Mouse (Mus musculus) mature B cell (primary cell): Measurements from ENCODE around the gene Naip5.
"Not testable (repeated sequence)": the region's sequence is repeated elsewhere in the genome, so short reads cannot be mapped to it uniquely, and the experiment has no call there.

ENCODE experiments used
- in situ Hi-C: fragments of 300-500 bp; cut with MboI; formaldehyde crosslinking; loops from 2 replicates; pipeline ENCODE4 v1.14.3; 2019

The Naip5 gene

DNA sequence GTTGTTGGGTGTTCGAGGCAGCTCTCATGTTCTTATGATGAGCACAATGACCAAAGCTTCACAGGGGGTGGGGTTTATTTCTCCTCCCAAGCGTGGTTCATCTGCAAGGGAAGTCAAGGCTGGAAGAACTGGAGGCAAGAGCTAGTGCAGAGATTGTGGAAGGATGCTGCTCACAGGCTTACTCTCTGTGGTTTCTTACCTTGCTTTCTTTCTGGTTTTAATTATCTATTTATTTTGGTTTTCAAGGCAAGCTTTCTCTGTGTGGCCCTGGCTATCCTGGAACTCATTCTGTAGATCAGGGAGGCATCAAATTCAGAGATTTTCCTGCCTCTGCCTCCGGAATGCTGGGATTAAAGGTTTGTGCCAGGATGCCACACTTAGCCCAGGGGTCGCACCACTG is at the start of gene Naip5:
Naip5 (minus strand) TSS at position 101 of the 400 bp plus-strand sequence.
- in situ Hi-C loops, result not testable (repeated sequence)

DNA sequence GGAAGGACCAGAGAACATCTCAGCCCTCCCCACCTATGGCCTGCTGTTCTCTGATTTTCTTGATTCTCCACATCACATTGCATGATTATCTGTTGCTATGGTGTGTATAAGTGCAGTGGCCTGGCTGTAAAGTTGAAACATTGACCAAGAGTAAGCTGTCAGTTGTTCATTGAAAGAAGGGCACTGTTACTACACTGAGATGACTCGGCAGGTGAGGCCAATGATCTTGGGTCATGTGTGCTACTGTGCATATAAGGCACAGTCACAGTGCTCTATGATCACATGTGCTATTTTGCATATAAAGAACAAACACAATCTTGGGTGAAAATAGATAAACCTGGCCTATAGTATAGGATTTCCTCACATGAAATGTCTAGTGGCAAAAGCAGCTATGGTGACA is 38.5 kb upstream of the Naip5 start:
- in situ Hi-C loops, result no loop called here

DNA sequence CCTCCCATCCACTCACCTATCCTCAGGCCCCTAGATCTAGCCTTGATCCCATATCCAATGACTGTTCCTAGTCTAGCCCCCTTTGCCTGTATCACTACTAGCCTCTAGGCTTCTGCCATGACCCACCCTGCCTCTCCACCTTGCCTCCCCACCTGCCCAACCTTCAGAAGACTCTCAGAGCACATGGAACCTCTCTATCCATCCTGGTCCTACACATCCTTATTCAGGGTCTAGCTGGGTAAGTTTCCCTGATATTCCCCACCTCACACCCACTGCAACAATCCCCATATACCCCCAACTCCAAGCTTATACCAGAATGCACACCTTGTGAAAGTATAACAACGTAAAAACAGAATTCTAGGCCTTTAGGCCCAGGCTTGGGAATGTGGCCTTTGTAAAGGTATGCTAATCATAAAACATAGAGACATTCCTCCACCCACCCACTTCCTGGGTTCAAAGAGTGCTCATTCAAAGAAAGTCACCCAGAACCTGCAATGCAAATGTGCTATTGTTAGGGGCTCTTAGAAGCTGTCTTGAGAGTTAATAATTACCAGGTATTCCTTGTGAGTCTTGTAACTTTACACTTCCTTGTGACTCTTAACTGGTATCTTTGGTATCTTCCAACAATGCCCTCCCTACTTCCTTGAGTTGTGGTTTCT is 25.5 kb upstream of the Naip5 start:
- in situ Hi-C loops, result not testable (repeated sequence)

DNA sequence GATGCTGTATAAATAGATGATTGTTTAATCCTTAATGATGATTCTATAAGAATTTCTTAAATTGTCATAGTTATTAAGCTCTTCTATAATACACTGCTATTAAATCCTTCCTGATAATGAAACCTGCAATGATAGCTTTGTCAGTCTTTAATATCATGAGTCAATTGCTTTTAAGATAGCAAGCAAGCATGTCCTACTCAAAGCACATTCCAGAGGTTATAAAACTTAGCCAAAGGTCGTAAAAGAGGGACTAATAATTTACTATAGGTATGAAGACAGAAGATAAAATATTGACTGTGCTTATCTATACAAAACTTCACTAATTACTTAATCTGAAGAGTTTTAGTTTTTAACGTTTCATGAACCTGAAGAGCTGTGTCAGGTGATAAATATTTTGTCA is 10.9 kb upstream of the Naip5 start:
- in situ Hi-C loops, result not testable (repeated sequence)

DNA sequence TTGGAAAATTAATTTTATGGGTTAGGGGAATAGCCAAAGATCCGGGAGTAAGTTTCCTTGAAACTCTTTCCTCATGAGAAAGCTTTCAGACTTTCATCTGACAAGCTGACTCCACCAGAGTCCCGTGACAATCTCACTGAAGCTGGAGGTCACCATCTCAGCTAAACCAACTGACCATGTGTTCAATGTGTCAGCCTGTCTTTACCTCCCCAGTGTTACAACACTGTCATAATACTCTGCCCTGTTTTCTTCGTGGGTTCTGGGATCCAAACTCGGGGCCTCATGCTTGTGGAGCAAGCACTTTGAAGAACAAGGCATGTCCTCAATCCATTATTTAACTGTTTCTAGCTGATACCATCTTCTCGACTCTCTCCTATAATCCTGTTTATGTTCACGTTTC is 9.8 kb upstream of the Naip5 start:
- in situ Hi-C loops, result not testable (repeated sequence)

DNA sequence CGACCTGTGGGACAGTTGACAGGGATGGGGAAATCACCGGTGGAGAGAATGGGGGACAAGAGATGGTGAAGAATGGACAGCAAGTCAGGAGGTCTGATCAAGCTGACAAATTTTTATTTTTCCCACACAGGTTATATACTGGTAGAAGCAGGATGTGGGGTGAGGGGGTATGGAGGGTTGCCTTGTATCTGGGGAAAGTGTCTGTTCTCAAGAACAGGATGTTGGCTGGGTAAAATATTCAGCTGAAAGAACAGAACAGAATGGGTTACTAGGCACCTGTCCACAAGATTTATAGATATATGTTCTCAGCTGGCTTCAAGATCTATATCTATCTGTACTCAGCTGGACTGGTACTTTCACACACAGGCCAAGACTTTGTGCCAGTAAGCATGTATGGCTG is 5.8 kb upstream of the Naip5 start:
- in situ Hi-C loops, result not testable (repeated sequence)

DNA sequence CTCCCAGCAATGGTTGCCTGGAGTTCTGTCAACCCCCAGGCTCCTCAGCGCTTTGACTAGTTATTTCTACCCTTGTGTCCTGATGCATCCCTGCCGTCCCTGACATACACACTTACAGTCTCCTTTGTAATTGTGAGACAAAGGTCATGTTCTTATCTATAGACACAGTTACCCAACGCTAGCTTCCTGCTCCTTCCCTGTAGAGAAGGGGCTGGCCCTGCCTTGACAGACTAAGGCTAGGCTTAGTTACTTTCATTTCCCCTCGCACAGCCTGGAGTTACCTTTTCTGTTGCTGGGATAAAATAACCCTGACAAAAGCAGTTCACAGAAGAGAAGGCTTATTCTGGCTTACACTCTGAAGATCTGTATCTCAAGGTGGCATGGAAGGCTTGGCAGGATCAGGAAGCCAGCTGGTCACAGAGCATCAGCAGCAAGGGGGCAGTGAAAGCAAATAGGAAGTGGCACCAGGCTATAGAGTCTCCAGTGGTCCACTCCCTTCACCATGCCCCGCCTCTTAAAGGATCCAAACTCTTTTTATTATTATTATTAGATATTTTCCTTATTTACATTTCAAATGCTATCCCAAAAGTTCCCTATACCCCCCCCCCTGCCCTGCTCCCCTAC is 885 bp upstream of the Naip5 start:
- in situ Hi-C loops, result not testable (repeated sequence)

DNA sequence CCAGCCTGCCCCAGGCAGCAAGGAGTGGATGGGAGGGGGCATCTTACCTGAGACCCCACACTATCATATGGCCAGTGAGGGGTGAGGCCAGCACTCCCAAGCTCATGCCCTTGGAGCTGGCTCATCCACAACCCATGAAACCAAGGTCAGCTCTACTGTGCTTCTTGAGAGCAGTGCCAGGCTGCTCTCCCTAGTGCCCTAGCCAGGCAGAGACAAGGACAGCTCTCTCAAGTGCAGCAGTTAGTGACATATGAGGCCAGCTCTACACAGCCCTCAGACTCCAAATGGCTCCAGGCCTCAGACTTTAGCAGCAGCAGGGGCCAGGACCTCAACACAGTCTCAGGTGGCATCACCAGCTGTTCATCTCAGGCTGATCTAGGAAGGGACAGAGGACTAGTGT is 2.4 kb downstream of the Naip5 start:
- in situ Hi-C loops, result no loop called here

DNA sequence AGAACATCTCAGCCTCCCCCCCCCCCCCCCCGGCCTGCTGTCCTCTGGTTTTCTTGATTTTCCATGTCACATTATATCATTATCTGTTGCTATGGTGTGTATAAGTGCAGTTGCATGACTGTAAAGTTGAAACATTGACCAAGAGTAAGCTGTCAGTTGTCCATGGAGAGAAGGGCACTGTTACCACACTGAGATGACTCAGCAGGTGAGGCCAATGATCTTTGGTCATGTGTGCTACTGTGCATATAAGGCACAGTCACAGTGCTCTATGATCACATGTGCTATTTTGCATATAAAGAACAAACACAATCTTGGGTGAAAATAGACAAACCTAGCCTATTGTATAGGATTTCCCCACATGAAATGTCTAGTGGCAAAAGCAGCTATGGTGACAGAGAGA is 32.4 kb downstream of the Naip5 start:
- in situ Hi-C loops, result not testable (repeated sequence)

DNA sequence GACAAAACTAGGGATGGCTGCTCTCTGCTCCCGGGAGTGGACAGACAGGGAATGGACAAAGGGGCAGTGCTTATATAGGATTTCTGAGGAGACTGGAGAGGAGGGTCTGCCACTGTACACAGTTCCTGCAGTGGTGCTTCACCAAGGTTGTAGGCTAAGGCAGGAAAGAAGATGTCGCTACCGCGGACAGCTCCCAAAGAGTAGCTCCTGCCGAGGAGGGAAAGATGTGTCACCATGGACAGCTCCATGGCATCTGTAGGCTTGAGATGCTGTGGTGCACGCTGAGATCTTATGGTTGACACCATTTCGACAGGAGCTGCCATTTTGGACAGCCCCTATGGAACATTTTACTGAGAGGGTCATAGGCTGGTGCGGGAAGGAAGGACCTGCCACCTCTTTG is 35.6 kb downstream of the Naip5 start:
- in situ Hi-C loops, result no loop called here

DNA sequence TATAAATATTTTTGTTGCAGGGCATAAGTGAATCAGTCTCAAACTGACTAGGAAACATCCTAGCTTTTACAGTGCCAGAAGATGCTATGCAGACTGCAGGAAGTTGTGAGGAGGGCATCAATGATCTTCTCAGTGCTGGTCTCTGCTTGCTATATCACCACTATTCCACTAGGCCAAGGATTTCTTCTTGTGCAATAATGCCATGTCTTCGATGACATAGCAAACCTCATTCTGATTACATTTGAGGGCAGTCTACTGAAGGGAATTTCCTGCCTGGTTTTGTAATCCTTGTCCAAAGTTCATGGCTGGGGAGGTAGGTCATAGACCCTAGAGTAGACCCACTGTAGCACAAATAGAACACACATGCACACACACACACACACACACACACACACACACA is 42.8 kb downstream of the Naip5 start:
- in situ Hi-C loops, result no loop called here

DNA sequence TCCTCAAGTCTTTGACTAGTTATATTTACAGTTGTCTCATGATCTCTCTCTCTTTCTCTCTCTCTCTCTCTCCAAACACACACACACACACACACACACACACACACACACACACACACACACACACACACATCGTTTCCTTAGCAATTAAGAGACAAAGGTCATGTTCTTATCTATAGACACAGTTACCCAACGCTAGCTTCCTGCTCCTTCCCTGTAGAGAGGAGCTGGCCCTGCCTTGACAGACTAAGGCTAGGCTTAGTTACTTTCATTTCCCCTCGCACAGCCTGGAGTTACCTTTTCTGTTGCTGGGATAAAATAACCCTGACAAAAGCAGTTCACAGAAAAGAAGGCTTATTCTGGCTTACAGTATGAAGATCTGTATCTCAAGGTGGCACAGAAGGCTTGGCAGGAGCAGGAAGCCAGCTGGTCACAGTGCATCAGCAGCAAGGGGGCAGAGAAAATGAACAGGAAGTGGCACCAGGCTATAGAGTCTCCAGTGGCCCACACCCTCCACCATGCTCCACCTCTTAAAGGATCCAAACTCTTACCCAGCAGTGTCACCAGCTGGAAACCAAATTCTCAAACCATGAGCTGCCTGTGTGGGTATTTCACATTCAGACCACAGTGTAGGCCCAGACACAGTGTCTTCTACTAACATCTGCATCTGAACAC is 44.3 kb downstream of the Naip5 start, which contains the start of gene Naip2:
Naip2 (minus strand) TSS at position 434 of the 675 bp plus-strand sequence.
- in situ Hi-C loops, result not testable (repeated sequence)

DNA sequence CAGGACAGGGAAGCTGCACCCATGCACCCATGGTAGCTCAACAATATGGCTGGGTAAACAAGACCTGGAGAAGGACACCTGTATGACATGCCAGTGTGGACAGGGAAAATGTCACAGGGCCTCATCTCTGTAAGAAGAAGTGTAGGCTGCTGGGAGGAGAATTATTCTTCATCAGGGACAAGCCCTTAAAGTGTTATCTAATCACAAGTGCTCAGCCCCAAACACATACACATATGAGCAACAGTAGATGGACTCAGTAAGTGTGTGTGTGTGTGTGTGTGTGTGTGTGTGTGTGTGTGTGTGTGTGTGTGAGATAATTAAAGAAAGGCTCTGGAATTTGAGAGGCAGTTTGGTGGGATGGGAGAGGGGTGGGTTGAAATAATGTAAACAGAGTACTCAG is 45.3 kb downstream of the Naip5 start:
- in situ Hi-C loops, result no loop called here

DNA sequence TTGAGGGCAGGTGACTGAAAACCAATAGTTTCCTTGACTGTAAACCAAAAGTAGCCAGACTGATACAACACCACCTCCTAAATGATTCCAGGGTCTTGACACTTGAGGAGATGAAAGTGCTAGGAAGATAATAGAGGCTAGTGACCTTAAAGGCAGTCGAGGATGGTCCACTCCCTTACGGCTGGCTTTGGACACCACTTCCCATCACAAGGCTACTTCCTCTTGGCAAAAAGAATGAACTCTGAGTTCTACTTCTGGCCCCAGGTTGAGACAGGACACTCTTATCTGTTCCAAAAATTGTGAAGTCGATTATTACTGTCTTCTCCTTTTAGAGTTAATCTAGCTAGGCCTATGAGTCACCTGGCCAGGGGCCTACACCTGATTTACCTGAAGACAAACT is 50.7 kb downstream of the Naip5 start:
- in situ Hi-C loops, result no loop called here

DNA sequence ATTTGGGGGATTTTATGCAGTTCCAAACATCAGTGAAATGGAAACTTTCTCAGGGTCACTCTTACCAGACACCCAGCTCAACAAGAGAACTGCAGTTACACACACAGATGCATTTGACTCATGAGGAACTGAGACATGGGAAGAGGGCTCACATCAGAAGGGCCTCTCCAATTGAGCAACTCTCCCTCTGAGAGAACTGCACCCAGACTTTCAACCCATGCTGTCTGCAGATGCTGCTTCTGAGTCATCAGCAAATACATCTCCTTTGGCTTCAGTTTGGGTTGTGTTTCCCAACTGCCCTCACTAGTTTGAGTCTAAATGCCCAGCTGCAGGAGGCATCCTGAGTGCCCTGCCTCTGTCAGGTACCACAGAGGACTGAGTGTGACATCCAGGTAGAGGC is 63.0 kb downstream of the Naip5 start:
- in situ Hi-C loops, result not testable (repeated sequence)

DNA sequence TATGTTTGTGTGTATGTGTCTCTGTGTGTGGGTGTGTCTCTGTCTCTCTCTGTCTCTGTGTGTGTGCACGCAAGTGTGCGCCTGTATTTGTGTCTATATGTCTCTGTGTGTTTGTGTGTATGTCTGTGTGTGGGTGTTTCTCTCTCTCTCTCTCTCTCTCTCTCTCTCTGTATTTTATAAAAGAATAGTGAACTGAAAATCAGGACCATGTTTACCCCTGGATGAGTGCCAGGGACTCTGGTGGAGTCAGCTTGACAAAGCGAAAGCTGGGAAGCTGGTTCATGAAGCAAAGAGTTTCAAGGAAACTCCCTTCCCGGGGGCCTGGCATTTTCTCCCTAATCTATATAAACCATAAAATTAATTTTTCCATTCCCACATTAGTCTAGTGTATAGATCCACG is 71.8 kb downstream of the Naip5 start:
- in situ Hi-C loops, result not testable (repeated sequence)

DNA sequence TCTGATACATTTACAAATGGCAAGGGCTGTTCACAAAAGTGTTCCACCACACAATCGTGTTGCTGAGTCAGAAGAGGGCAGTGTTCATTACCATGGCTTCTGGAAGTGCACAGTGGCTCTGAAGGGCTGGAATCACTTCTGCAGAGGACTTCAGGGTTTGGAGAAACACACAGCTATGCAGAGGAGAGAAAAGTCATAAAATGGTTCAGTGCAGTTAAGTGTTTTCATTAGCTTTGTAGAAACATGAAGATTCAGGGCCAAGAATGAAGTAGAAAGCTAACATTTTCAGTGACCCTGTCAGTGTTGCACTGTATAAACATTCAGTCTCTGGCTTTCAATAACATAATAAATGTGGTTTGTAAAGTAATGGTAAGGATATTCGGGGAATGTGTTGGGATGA is 79.7 kb downstream of the Naip5 start:
- in situ Hi-C loops, result not testable (repeated sequence)

DNA sequence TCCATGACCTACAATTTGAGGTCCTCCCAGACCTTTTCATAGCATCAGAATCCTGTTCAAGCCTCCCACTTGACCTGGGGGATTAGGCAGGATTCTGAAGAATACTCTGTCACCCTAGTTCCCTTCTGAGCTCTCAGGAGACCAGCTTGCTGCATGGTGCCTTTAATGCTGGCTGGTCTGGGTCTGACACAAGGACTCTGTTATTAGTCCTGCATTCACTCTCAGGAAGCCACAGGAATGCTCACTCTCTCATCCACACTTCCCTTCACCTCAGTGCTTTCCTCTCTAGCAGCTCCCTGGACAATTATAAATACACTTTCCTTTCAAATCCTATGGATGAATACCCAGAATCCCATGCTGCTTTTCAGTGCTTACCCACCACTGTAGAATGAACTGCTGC is 83.7 kb downstream of the Naip5 start:
- in situ Hi-C loops, result not testable (repeated sequence)
